Mouse (Mus musculus) gastrocnemius, postnatal 4 days (tissue): ENCODE data around the gene Mob3c. TPM values are rescaled to one million over a fixed set of nuclear protein-coding genes. Genes with fewer than 3 reads are reported as not detected.

Experiments
- DNase-seq, 2 experiments: peaks; one replicate each; pipeline ENCODE4 v3.0.0; 2021 to 2022; ENCODE audit warnings: low spot score in 2 of 2, mixed read lengths in 2 of 2
- total RNA-seq, 2 experiments: library from RNA; stranded (reverse); gene quantifications; 2 replicates each; pipeline ENCODE4 v1.2.3; 2021

The Mob3c gene
- total RNA-seq, 2 experiments from 2014 or later: 5.5 to 8.1 TPM

DNA sequence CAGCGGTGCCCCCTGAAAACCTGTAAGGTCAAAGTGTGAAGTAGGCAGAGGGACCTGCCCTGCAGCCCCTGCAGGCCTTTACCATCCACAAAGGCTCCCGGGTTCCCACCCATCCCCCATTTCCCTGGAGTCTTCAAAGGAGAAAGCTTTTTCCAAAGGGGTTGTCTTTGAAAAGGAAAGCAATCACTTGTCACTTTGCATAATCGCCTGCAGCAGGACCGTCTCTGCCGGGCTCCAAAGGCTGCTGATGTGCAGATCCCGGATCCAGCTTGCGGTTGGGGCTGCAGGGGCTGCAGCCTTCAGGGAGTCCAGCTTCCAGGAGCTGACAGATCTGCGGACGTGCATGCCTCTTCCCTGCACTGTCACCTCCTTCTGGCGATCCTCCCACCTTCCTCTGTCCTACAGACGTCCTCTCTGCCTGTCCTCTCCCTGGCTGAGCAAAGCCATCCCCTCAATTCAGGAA lies 50.4 kb downstream of the Mob3c start:
- DNase-seq: no peak

DNA sequence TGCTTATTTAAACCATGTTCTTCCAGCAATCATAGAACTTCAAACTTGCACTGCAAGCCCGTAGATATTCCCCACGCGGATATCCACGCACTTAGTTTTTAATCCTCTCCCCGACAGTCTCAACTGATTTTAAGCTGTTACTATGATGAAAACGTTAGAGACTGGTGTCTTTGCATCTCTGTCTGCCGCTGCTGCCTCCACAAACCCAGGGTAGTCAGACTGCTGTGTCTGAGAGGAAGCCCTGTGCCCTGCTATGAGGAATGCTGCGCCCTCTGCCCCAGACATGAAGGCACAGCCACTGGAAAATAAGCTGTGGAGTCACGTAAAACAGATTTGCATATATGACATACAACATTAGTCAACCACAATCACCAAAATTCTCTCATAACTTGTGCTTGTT lies 50.9 kb downstream of the Mob3c start:
- no peak for DNase-seq

DNA sequence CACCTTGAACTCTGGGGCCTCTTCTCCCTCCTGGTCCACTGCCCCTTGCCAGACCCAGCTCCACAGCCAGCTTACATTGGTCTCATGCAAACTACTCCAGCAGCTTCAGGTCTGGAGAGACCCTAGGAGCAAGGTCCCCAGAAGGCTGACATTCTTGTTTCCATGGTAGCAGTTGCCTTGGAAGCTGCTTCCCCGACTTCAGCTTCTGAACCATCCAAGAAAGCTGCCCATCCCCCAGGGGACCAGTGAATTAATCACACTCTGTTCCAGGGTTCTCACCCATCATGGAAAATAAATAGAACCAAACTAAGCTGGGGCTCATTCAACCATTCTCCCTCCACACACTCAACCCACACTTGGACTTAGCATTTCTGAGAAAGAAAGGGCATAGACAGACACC lies 53.3 kb downstream of the Mob3c start:
- DNase-seq: no peak

DNA sequence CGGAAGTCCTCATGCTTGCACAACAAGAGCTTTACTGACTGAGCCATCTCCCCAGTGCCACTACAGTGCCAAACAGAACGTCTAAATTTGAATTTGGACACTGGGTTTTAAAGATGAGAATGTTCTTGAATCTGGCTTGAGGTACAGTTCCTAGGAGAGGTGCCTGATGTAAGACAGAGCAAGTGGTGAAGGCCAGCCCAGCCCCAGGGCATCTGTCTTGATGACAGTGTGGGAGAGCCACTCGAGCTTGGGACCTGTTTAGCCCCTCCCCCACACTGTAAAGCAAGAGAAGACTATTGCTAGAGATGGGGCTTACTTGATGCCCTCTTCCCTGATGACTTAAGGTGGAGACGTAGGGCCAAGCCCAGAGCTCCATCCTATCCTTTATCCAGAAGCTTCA lies 54.3 kb downstream of the Mob3c start:
- no peak for DNase-seq

DNA sequence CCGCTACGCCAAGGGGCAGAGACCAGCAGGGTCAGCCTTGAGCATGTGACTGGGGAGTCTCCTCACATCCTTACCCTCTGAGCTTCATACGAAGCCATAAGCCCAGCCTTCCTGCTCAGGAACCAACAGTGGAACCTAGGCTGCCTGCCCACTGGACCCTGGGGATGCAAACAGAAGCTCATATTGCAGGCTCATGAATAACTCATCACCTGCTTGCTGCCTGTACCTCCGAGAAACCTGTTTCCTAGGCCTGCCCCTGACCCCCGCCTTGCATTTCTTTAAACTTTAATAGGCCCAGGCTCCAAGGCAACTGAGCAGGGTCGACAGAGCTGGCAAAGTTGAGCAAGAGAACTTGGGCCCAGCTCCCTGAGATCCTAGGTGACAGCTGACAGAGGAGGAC lies 56.1 kb downstream of the Mob3c start, which contains the start of gene Kncn:
Gene Kncn, plus strand, starts transcription at position 379 of the 400 bp plus-strand sequence.
- DNase-seq: no peak

Other genes starting within 250 kb of the Mob3c start
- not detected for gene Cyp4a32, start 227.1 kb upstream of the Mob3c start, total RNA-seq
- 1 to 10 TPM; 1.9 to 3.0 TPM for gene Cyp4b1, start 180.4 kb upstream of the Mob3c start, total RNA-seq
- gene Efcab14, start 90.3 kb upstream of the Mob3c start, total RNA-seq: 10 to 100 TPM; 36.5 to 40.3 TPM
- gene Tex38, start 47.1 kb upstream of the Mob3c start, total RNA-seq: 1 to 10 TPM; 1.0 to 1.1 TPM
- 10 to 100 TPM; 30.3 to 32.0 TPM for gene Atpaf1, start 43.3 kb upstream of the Mob3c start, total RNA-seq
- gene Mknk1, start 11.1 kb downstream of the Mob3c start, total RNA-seq: 10 to 100 TPM; 45.8 to 47.8 TPM
- gene Kncn, start 56.3 kb downstream of the Mob3c start, total RNA-seq: not detected
- not detected for gene 6430628N08Rik, start 62.6 kb downstream of the Mob3c start, total RNA-seq
- gene Dmbx1, start 111.8 kb downstream of the Mob3c start, total RNA-seq: not detected
- gene Faah, start 189.8 kb downstream of the Mob3c start, total RNA-seq: under 1 TPM; 0.15 to 0.57 TPM
- 10 to 100 TPM; 15.0 TPM for gene Nsun4, start 225.8 kb downstream of the Mob3c start, total RNA-seq
- 100 to 1,000 TPM; 735 to 767 TPM for gene Uqcrh, start 247.0 kb downstream of the Mob3c start, total RNA-seq
- 10 to 100 TPM; 44.2 to 44.8 TPM for gene Lrrc41, start 247.2 kb downstream of the Mob3c start, total RNA-seq